11 mouse cellular contexts compared by ENCODE assay signal in genomic region chr9:89240516-89241019, GRCm38 (mm10). TPM values are rescaled to one million over a fixed set of nuclear protein-coding genes. Genes with fewer than 3 reads are reported as not detected.
DNase-seq lines count a peak whose midpoint lies in the region; ATAC-seq lines count a peak whose summit lies in the region.
"Not testable (repeated sequence)": the region's sequence is repeated elsewhere in the genome, so short reads cannot be mapped to it uniquely, and the experiment has no call there.
"Had no signal": no experiment of that assay in that cellular context is flagged by ENCODE, and none has a peak within 500 bp of the region (broad histone marks: within the 10 kb centered on the region; RNA-seq: fewer than 3 reads in every experiment).

No protein-coding gene starts in this region.

- 0 out of 2 replicates have a peak, but pooled peaks have one; percentile 20 for ATAC-seq in cerebellum, adult (ENCODE audit: insufficient number of reproducible peaks, low FRiP score, low TSS enrichment)

- intact Hi-C loops in left cerebral cortex, postnatal 4 days (cut with DNase I), result not testable (repeated sequence)

- DNase-seq in cerebellum, adult 18-20 months, result peak; percentile 64 to 65
- DNase-seq in cerebellum, adult 9-10 months, result peak; percentile 76
- DNase-seq in cerebellum, postnatal 14 days, result peak; percentile 73 to 89
- peak; percentile 88 for DNase-seq in heart, adult 11 months
- peak; percentile 75 for DNase-seq in left cerebral cortex, postnatal 4 days

RNA-seq across cellular contexts. Expression of gene Mthfs, which starts 30.1 kb away (rescaled TPM):
- total RNA-seq in left cerebral cortex, postnatal 4 days (2021), result 10 to 100 TPM; 30.0 to 32.6 TPM

RNA-seq across cellular contexts. Expression of gene Gm29094, which starts 41.4 kb away (rescaled TPM):
- total RNA-seq in left cerebral cortex, postnatal 4 days (2021), result not detected
- total RNA-seq: adrenal gland, adult 8-10 months; adrenal gland, postnatal 25 days; ES-E14; gastrocnemius, adult 8-10 months; gastrocnemius, postnatal 25 days had no signal

RNA-seq across cellular contexts. Expression of gene Bcl2a1b, which starts 41.6 kb away (rescaled TPM):
- total RNA-seq in left cerebral cortex, postnatal 4 days (2021), result under 1 TPM in 1 of 2 experiments, not detected in 1; 0.77 TPM
- total RNA-seq: gastrocnemius, adult 8-10 months; gastrocnemius, postnatal 25 days had no signal

Comparison
In these comparisons a context has a peak if more than half of its experiments do, and no peak if none do; other contexts are left out.
1. Peak in every context shown above with its lines: DNase-seq and ATAC-seq.